Mouse (Mus musculus): Measurements from ENCODE around the gene Col5a2. TPM values are rescaled to one million over a fixed set of nuclear protein-coding genes. Genes with fewer than 3 reads are reported as not detected.
"Not testable (repeated sequence)": the region's sequence is repeated elsewhere in the genome, so short reads cannot be mapped to it uniquely, and the experiment has no call there.

The Col5a2 gene
- polyA plus RNA-seq (2015; fragmentation: Nextera tagmentation; extraction: Ambion mirVana), result 52.6 and 55.1 TPM in 2 replicates

- Histone ChIP-seq H3K4me2 (ENCODE audit: low read depth, low read length) (peak within 1 kb of the TSS; percentile 36), H3K9ac (ENCODE audit: low read depth, low read length) (peak within 1 kb of the TSS; percentile 69), H3K27ac (ENCODE audit: low read length) (peak within 1 kb of the TSS; percentile 86), H3K4me3 (ENCODE audit: low read length) (peak within 1 kb of the TSS; percentile 54), H3K36me3 (ENCODE audit: control insufficient read depth, insufficient read depth, low read length) (no peaks in the 10 kb centered on the region), H3K9me3 (ENCODE audit: control insufficient read depth, low read length) (no peaks in the 10 kb centered on the region), H3K4me1 (ENCODE audit: control insufficient read depth, insufficient read depth, low read length) (no peaks in the 10 kb centered on the region), H3K27me3 (replicated peaks; ENCODE audit: control insufficient read depth, insufficient read depth, low read length) (no peaks in the 10 kb centered on the region)
- WGBS, result 17% methylated on average over 12 of the region's 12 CpGs
- ATAC-seq, result peak; percentile 78
These were observed at the start of gene Col5a2 for GRCm38 (mm10) chr1:45502865-45503332. Col5a2 (minus strand) TSS chr1:45503282.

GRCm38 (mm10) chr1:45550531-45550930 is 47.4 kb upstream of the Col5a2 start:
- Histone ChIP-seq H3K4me2 (ENCODE audit: low read depth, low read length) (no peak overlapping the region), H3K27ac (ENCODE audit: low read length) (no peak overlapping the region), H3K36me3 (ENCODE audit: control insufficient read depth, insufficient read depth, low read length) (no peaks in the 10 kb centered on the region), H3K4me1 (ENCODE audit: control insufficient read depth, insufficient read depth, low read length) (no peaks in the 10 kb centered on the region), H3K4me3 (ENCODE audit: low read length) (no peak overlapping the region), H3K27me3 (replicated peaks; ENCODE audit: control insufficient read depth, insufficient read depth, low read length) (no peaks in the 10 kb centered on the region), H3K9me3 (ENCODE audit: control insufficient read depth, low read length) (no peaks in the 10 kb centered on the region; the same call in 1 of the 2 replicates), H3K9ac (ENCODE audit: low read depth, low read length) (no peak overlapping the region)
- WGBS, result 62% methylated on average over 4 of the region's 4 CpGs
- no peak for ATAC-seq

- Histone ChIP-seq H3K9me3 (ENCODE audit: control insufficient read depth, low read length) (no peaks in the 10 kb centered on the region), H3K9ac (ENCODE audit: low read depth, low read length) (no peak overlapping the region), H3K27ac (ENCODE audit: low read length) (no peak overlapping the region; the same call in 1 of the 2 replicates), H3K4me1 (ENCODE audit: control insufficient read depth, insufficient read depth, low read length) (no peaks in the 10 kb centered on the region), H3K4me3 (ENCODE audit: low read length) (no peak overlapping the region), H3K36me3 (ENCODE audit: control insufficient read depth, insufficient read depth, low read length) (no peaks in the 10 kb centered on the region), H3K27me3 (replicated peaks; ENCODE audit: control insufficient read depth, insufficient read depth, low read length) (no peaks in the 10 kb centered on the region), H3K4me2 (ENCODE audit: low read depth, low read length) (no peak overlapping the region)
- WGBS, result 29% methylated on average over 1 of the region's 1 CpGs
- ATAC-seq, result peak; percentile 76
These were observed 38.8 kb upstream of the Col5a2 start for GRCm38 (mm10) chr1:45541888-45542287.

- Histone ChIP-seq H3K4me2 (ENCODE audit: low read depth, low read length) (no peak overlapping the region), H3K9ac (ENCODE audit: low read depth, low read length) (no peak overlapping the region), H3K9me3 (ENCODE audit: control insufficient read depth, low read length) (no peaks in the 10 kb centered on the region), H3K36me3 (ENCODE audit: control insufficient read depth, insufficient read depth, low read length) (no peaks in the 10 kb centered on the region), H3K4me1 (ENCODE audit: control insufficient read depth, insufficient read depth, low read length) (no peaks in the 10 kb centered on the region), H3K4me3 (ENCODE audit: low read length) (no peak overlapping the region), H3K27ac (ENCODE audit: low read length) (no peak overlapping the region), H3K27me3 (replicated peaks; ENCODE audit: control insufficient read depth, insufficient read depth, low read length) (no peaks in the 10 kb centered on the region)
- peak; percentile 66 for ATAC-seq
- WGBS, result 34% methylated on average over 2 of the region's 2 CpGs
These were observed 38.1 kb upstream of the Col5a2 start for GRCm38 (mm10) chr1:45541161-45541560.

- no peak for ATAC-seq
- H3K4me1 ChIP-seq (ENCODE audit: control insufficient read depth, insufficient read depth, low read length), result no peaks in the 10 kb centered on the region
- H3K4me2 ChIP-seq (ENCODE audit: low read depth, low read length), result no peak overlapping the region
- H3K9ac ChIP-seq (ENCODE audit: low read depth, low read length), result no peak overlapping the region
- no peak overlapping the region for H3K4me3 ChIP-seq (ENCODE audit: low read length)
- no peaks in the 10 kb centered on the region for H3K9me3 ChIP-seq (ENCODE audit: control insufficient read depth, low read length)
- WGBS, result 65% methylated on average over 2 of the region's 2 CpGs
- no peak overlapping the region for H3K27ac ChIP-seq (ENCODE audit: low read length)
- no peaks in the 10 kb centered on the region for H3K27me3 ChIP-seq (replicated peaks; ENCODE audit: control insufficient read depth, insufficient read depth, low read length)
- no peaks in the 10 kb centered on the region for H3K36me3 ChIP-seq (ENCODE audit: control insufficient read depth, insufficient read depth, low read length)
These were observed 28.4 kb upstream of the Col5a2 start for GRCm38 (mm10) chr1:45531486-45531885.

GRCm38 (mm10) chr1:45527476-45527875 is 24.4 kb upstream of the Col5a2 start:
- H3K4me3 ChIP-seq (ENCODE audit: low read length); H3K9me3 ChIP-seq (ENCODE audit: control insufficient read depth, low read length); H3K9ac ChIP-seq (ENCODE audit: low read depth, low read length); H3K27me3 ChIP-seq (replicated peaks; ENCODE audit: control insufficient read depth, insufficient read depth, low read length); H3K4me1 ChIP-seq (ENCODE audit: control insufficient read depth, insufficient read depth, low read length); H3K36me3 ChIP-seq (ENCODE audit: control insufficient read depth, insufficient read depth, low read length); H3K4me2 ChIP-seq (ENCODE audit: low read depth, low read length); H3K27ac ChIP-seq (ENCODE audit: low read length); ATAC-seq: not testable (repeated sequence)

DNA sequence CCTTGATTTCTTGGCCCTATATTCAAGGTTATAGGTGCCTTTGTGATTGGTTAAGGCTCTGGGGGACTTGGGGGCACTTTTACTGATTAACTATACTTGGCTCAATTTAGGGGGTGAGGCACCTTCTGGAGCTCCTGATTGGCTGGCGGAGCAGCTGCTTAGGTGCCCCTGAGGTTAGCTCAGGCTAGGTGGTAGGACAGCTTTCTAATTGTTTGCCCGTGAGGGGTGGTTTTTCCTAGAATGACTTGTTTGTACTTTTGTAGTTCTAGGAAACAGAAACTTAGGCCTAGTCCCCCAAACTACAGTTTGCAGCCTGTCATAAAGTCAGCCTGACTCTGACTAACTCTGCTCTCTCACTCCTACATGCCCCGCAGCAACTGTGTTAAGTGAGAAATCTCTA is 20.5 kb upstream of the Col5a2 start:
- 84% methylated on average over 3 of the region's 3 CpGs for WGBS
- no peaks in the 10 kb centered on the region for H3K4me1 ChIP-seq (ENCODE audit: control insufficient read depth, insufficient read depth, low read length)
- ATAC-seq, result no peak

DNA sequence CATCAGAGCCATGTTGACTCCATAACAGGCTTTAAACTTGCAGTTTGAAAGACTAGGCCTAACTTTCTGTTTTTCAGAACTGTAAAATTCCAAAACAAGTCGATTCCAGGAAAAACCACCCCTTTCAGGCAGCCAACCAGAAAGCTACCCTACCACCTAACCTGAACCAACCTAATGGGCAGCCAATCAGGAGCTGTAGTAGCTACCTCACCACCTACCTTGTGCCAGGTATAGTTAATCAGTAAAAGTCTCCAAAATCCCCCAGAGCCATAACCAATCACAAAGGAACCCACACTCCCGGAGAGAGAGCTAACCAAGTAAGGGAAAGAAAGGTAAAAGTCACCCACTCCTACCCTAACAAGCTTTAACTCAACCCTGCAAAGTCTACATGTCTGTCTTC is 18.4 kb upstream of the Col5a2 start:
- no peak for ATAC-seq
- Histone ChIP-seq H3K9ac (ENCODE audit: low read depth, low read length) (no peak overlapping the region), H3K4me3 (ENCODE audit: low read length) (no peak overlapping the region), H3K9me3 (ENCODE audit: control insufficient read depth, low read length) (no peaks in the 10 kb centered on the region), H3K4me2 (ENCODE audit: low read depth, low read length) (no peak overlapping the region), H3K4me1 (ENCODE audit: control insufficient read depth, insufficient read depth, low read length) (no peaks in the 10 kb centered on the region), H3K27me3 (replicated peaks; ENCODE audit: control insufficient read depth, insufficient read depth, low read length) (no peaks in the 10 kb centered on the region), H3K27ac (ENCODE audit: low read length) (no peak overlapping the region), H3K36me3 (ENCODE audit: control insufficient read depth, insufficient read depth, low read length) (no peaks in the 10 kb centered on the region)
- WGBS, result 74% methylated on average over 2 of the region's 2 CpGs

More for the DNA sequence above, 20.5 kb upstream of the Col5a2 start:
- Histone ChIP-seq H3K9me3 (ENCODE audit: control insufficient read depth, low read length) (no peaks in the 10 kb centered on the region), H3K4me3 (ENCODE audit: low read length) (no peak overlapping the region), H3K4me2 (ENCODE audit: low read depth, low read length) (no peak overlapping the region), H3K27ac (ENCODE audit: low read length) (no peak overlapping the region), H3K27me3 (replicated peaks; ENCODE audit: control insufficient read depth, insufficient read depth, low read length) (no peaks in the 10 kb centered on the region), H3K9ac (ENCODE audit: low read depth, low read length) (no peak overlapping the region), H3K36me3 (ENCODE audit: control insufficient read depth, insufficient read depth, low read length) (no peaks in the 10 kb centered on the region)

DNA sequence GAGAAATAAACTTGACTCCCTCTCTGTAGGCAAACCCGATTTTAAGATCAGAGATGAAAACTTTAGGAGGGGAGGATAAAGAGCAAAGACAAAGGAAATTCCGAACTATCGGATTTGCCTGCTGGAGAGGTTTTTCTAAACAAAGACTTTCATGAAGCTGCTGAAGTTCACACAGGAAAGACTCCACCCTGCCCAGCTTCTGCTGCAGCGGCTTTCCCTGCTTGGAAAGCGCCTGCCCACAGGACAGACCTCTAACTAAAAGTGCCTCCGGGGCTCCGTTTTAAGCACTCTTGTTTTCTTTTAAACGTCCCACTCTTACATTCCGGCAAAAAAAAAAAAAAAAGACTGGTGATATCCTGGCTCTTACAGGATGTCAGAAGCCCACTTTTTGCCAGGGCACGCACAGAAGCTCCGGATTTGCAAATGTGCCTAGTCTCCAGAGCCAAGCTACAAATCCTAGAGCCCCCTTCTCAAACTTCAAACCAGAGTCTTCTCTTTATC is 791 bp downstream of the Col5a2 start:
- WGBS, result 7% methylated on average over 11 of the region's 11 CpGs
- Histone ChIP-seq H3K36me3 (ENCODE audit: control insufficient read depth, insufficient read depth, low read length) (no peaks in the 10 kb centered on the region), H3K9me3 (ENCODE audit: control insufficient read depth, low read length) (no peaks in the 10 kb centered on the region), H3K4me2 (ENCODE audit: low read depth, low read length) (peak overlapping the region; percentile 36), H3K27me3 (replicated peaks; ENCODE audit: control insufficient read depth, insufficient read depth, low read length) (no peaks in the 10 kb centered on the region), H3K9ac (ENCODE audit: low read depth, low read length) (peak overlapping the region; percentile 69), H3K4me3 (ENCODE audit: low read length) (peak overlapping the region; percentile 54), H3K27ac (ENCODE audit: low read length) (peak overlapping the region; percentile 86), H3K4me1 (ENCODE audit: control insufficient read depth, insufficient read depth, low read length) (no peaks in the 10 kb centered on the region)
- peak; percentile 68 for ATAC-seq

GRCm38 (mm10) chr1:45501437-45501836 is 1.6 kb downstream of the Col5a2 start:
- Histone ChIP-seq H3K4me2 (ENCODE audit: low read depth, low read length) (peak overlapping the region; percentile 35), H3K9ac (ENCODE audit: low read depth, low read length) (0 out of 2 replicates have a peak overlapping the region, but pooled peaks have one; percentile 69), H3K4me3 (ENCODE audit: low read length) (peak overlapping the region; percentile 54), H3K27ac (ENCODE audit: low read length) (peak overlapping the region; percentile 57; the same call in 1 of the 2 replicates), H3K27me3 (replicated peaks; ENCODE audit: control insufficient read depth, insufficient read depth, low read length) (no peaks in the 10 kb centered on the region), H3K4me1 (ENCODE audit: control insufficient read depth, insufficient read depth, low read length) (no peaks in the 10 kb centered on the region), H3K9me3 (ENCODE audit: control insufficient read depth, low read length) (no peaks in the 10 kb centered on the region), H3K36me3 (ENCODE audit: control insufficient read depth, insufficient read depth, low read length) (no peaks in the 10 kb centered on the region)
- WGBS, result 38% methylated on average over 6 of the region's 6 CpGs
- no peak for ATAC-seq
